Mouse (Mus musculus) cerebellum, adult 2 months (tissue): ENCODE data around the gene Ccin.

Experiments
- CTCF ChIP-seq: fragments of 200-500 bp; IDR thresholded peaks from 2 replicates; pipeline ENCODE4 v1.5.1; 2011; ENCODE audit warnings: low read depth, mild to moderate bottlenecking, control low read depth, low read length, moderate library complexity, borderline replicate concordance; ENCODE audit not compliant: insufficient read depth
- POLR2A ChIP-seq: fragments of 200-500 bp; IDR thresholded peaks from 2 replicates; pipeline ENCODE4 v1.6.1; 2011; ENCODE audit warnings: low read length, control low read depth, borderline replicate concordance; ENCODE audit not compliant: insufficient read depth

- TF ChIP-seq CTCF, result no peak
- TF ChIP-seq POLR2A, result no peak
These were observed 40.9 kb upstream of the Ccin start for GRCm38 (mm10) chr4:43942421-43942820.
